Mouse (Mus musculus) liver, postnatal 0 days (tissue): ENCODE measurements around the gene Ppp2r2c.

ENCODE experiments used
- CTCF ChIP-seq: sonication (generic); IDR thresholded peaks from 2 replicates; pipeline ENCODE4 v1.5.1; 2016; ENCODE audit warnings: antibody characterized with exemption, low read depth
- EP300 ChIP-seq: IDR thresholded peaks from 2 replicates; pipeline ENCODE4 v1.6.1; 2016; ENCODE audit warnings: antibody characterized with exemption, low read depth, mild to moderate bottlenecking

GRCm38 (mm10) chr5:36917245-36917644 lies 48.9 kb downstream of the Ppp2r2c start:
- TF ChIP-seq EP300 (no peak), CTCF (no peak)
